Mouse (Mus musculus): ENCODE measurements around the gene Csf2rb2. TPM values are rescaled to one million over a fixed set of nuclear protein-coding genes. Genes with fewer than 3 reads are reported as not detected.

Gene Csf2rb2
- total and polyA plus RNA-seq, 3 experiments = 14.8 to 56.5 (median 21.6) TPM

DNA sequence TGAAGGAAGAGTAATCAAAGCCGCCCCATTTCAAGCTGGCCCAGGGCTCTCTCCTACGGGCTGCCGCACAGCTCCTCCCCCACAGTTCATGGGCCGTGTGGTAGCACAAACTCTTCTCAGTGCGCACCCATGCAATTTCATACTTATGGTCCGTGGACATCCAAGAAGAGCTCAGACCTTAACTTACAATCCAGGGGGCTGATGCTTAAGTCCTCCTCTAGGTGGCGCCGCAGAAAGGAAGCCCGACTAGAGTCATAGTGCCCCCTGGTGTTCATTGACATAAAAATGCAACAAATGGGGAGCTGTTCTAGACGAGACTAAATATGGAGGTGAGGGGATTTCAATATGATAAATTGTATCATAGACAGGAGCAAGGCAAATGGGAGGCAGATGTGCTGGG, 66.1 kb downstream of the Csf2rb2 start:
- TF ChIP-seq MEF2A (IDR thresholded peaks at IDR 0.05; ENCODE audit: borderline replicate concordance, low read depth, low read length) (peak; percentile 51; the same call in 1 of the 2 replicates), E2F4 (IDR thresholded peaks at IDR 0.05; ENCODE audit: insufficient replicate concordance, low read depth, low read length) (no peak), NRF1 (IDR thresholded peaks at IDR 0.05; ENCODE audit: low read depth, low read length) (no peak), GABPA (IDR thresholded peaks at IDR 0.05; ENCODE audit: insufficient replicate concordance, low read depth, low read length) (no peak), CHD2 (IDR thresholded peaks at IDR 0.05; ENCODE audit: low read length) (no peak), ZKSCAN1 (IDR thresholded peaks at IDR 0.05; ENCODE audit: borderline replicate concordance, low read depth, low read length) (no peak), KAT2A (IDR thresholded peaks at IDR 0.05; ENCODE audit: insufficient replicate concordance, low read length) (no peak), BHLHE40 (IDR thresholded peaks at IDR 0.05; ENCODE audit: low read depth, low read length) (no peak), PAX5 (IDR thresholded peaks at IDR 0.05; ENCODE audit: low read length) (no peak), SMC3 (IDR thresholded peaks at IDR 0.05; ENCODE audit: low read depth, low read length) (peak; percentile 98), RAD21 (IDR thresholded peaks at IDR 0.05; ENCODE audit: low read depth, low read length) (peak; percentile 78), MAX (IDR thresholded peaks at IDR 0.05; ENCODE audit: low read length) (no peak), ELF1 (IDR thresholded peaks at IDR 0.05; ENCODE audit: low read depth, low read length) (peak; percentile 56; the same call in 1 of the 2 replicates), JUN (IDR thresholded peaks at IDR 0.05; ENCODE audit: insufficient read depth, low read depth, low read length) (no peak), MAFK (IDR thresholded peaks at IDR 0.05; ENCODE audit: insufficient replicate concordance, low read length) (no peak), TCF12 (IDR thresholded peaks at IDR 0.05; ENCODE audit: low read depth, low read length) (peak; percentile 65; the same call in 1 of the 2 replicates), USF2 (conservative IDR thresholded peaks at IDR 0.05; ENCODE audit: low read depth, low read length) (no peak), RCOR1 (conservative IDR thresholded peaks at IDR 0.05; ENCODE audit: low read depth, low read length) (no peak), ZC3H11A (IDR thresholded peaks at IDR 0.05; ENCODE audit: low read depth, low read length) (peak; percentile 20; the same call in 1 of the 2 replicates), JUND (conservative IDR thresholded peaks at IDR 0.05; ENCODE audit: low read depth, low read length) (peak; percentile 75), CHD1 (IDR thresholded peaks at IDR 0.05; ENCODE audit: low read depth, low read length) (no peak), MYC (IDR thresholded peaks at IDR 0.05; ENCODE audit: low read depth, low read length) (no peak; the same call in 1 of the 2 replicates), POLR2AphosphoS2 (IDR thresholded peaks at IDR 0.05; ENCODE audit: low read depth, low read length) (no peak), MXI1 (IDR thresholded peaks at IDR 0.05; ENCODE audit: low read depth, low read length) (no peak), CTCF (conservative IDR thresholded peaks at IDR 0.05 in 1 of 2, IDR thresholded peaks at IDR 0.05 in 1 of 2; ENCODE audit: low read depth in 2 of 2, low read length in 2 of 2) (peak; percentile 81 to 100), UBTF (IDR thresholded peaks at IDR 0.05; ENCODE audit: low read depth, low read length) (no peak), MAZ (IDR thresholded peaks at IDR 0.05; ENCODE audit: low read depth, low read length) (peak; percentile 38; the same call in 1 of the 2 replicates), ETS1 (conservative IDR thresholded peaks at IDR 0.05; ENCODE audit: low read depth, low read length) (no peak), HCFC1 (IDR thresholded peaks at IDR 0.05; ENCODE audit: low read depth, low read length) (no peak), ZMIZ1 (IDR thresholded peaks at IDR 0.05; ENCODE audit: low read depth, low read length) (no peak), TBP (conservative IDR thresholded peaks at IDR 0.05; ENCODE audit: low read depth, low read length) (0 out of 2 replicates have a peak, but pooled peaks have one; percentile 8), NELFE (IDR thresholded peaks at IDR 0.05; ENCODE audit: low read depth, low read length) (peak; percentile 90; the same call in 1 of the 2 replicates), IRF4 (IDR thresholded peaks at IDR 0.05; ENCODE audit: low read depth, low read length) (peak; percentile 64; the same call in 1 of the 2 replicates), POLR2A (IDR thresholded peaks at IDR 0.05; ENCODE audit: low read depth, low read length) (no peak), USF1 (IDR thresholded peaks at IDR 0.05; ENCODE audit: low read depth, low read length) (no peak), SIN3A (IDR thresholded peaks at IDR 0.05; ENCODE audit: low read length) (peak; percentile 69; the same call in 1 of the 2 replicates), ZNF384 (IDR thresholded peaks at IDR 0.05; ENCODE audit: low read depth, low read length) (no peak), EP300 (IDR thresholded peaks at IDR 0.05; ENCODE audit: low read length) (no peak)
- Histone ChIP-seq H3K4me3 (replicated peaks in 1 of 3; ENCODE audit: low read depth in 2 of 3, low read length in 2 of 3, poor library complexity in 1 of 3) (no peak overlapping the region), H3K27me3 (replicated peaks) (no peaks in the 10 kb centered on the region), H3K4me2 (ENCODE audit: insufficient read depth, low read depth, poor library complexity, severe bottlenecking) (0 out of 2 replicates have a peak overlapping the region, but pooled peaks have one; percentile 4), H3K27ac (ENCODE audit: insufficient read depth, low read depth) (no peak overlapping the region), H3K9me3 (replicated peaks; ENCODE audit: low read length) (no peaks in the 10 kb centered on the region), H3K4me1 (ENCODE audit: control insufficient read depth in 1 of 2, insufficient read depth in 2 of 2) (peaks cover 36 to 56% of the 10 kb centered on the region in 2 experiments), H3K9ac (ENCODE audit: insufficient read depth, low read depth) (no peak overlapping the region; the same call in 1 of the 2 replicates), H3K79me2 (replicated peaks; ENCODE audit: control insufficient read depth, extremely low read depth, insufficient read depth, poor library complexity, severe bottlenecking) (no peaks in the 10 kb centered on the region), H3K36me3 (replicated peaks in 1 of 2; ENCODE audit: control insufficient read depth in 1 of 2, insufficient read depth in 1 of 2, low read length in 1 of 2) (no peaks in the 10 kb centered on the region)
- dilution Hi-C loops (cut with MboI; ENCODE audit: extremely low pct_ligation_motif_present, extremely low pct_unique_long_range_greater_than_20kb, low sequenced_read_pairs) (no loop called here), in situ Hi-C loops (cut with MboI; ENCODE audit: low pct_ligation_motif_present, low pct_unique_long_range_greater_than_20kb, low sequenced_read_pairs) (no loop called here)
- peak; percentile 95 for DNase-seq (ENCODE audit: extremely low read depth)

Data from CH12.LX (cell line).